Mouse (Mus musculus) heart, postnatal 0 days (tissue): ENCODE results near the gene Rsph6a. TPM values are rescaled to one million over a fixed set of nuclear protein-coding genes. Genes with fewer than 3 reads are reported as not detected.

Experiments
- ATAC-seq: fragments of 200-750 bp; cut with Nextera tagmentation; 2 replicates; pipeline ENCODE4 v1.8.0; 2017; ENCODE audit warnings: low read depth, moderate number of reproducible peaks, moderate library complexity; ENCODE audit not compliant: insufficient read depth
- DNase-seq: peaks from one replicate; pipeline ENCODE4 v3.0.0-alpha.2; 2016; ENCODE audit warnings: low spot score
- H3K27ac ChIP-seq: fragments of 300-500 bp; sonication (generic); 2 replicates; pipeline ENCODE4 v1.5.1; 2014; ENCODE audit warnings: low read depth, mild to moderate bottlenecking
- H3K27me3 ChIP-seq: fragments of 300-500 bp; sonication (generic); 2 replicates; pipeline ENCODE4 v1.6.1; 2014; ENCODE audit warnings: low read length, mixed read lengths; ENCODE audit not compliant: control insufficient read depth, insufficient read depth
- H3K36me3 ChIP-seq: fragments of 300-500 bp; sonication (generic); replicated peaks from 2 replicates; pipeline ENCODE4 v1.6.1; 2014; ENCODE audit warnings: low read length, mixed read lengths; ENCODE audit not compliant: control insufficient read depth, insufficient read depth
- H3K4me1 ChIP-seq: fragments of 300-500 bp; sonication (generic); 2 replicates; pipeline ENCODE4 v1.6.1; 2014; ENCODE audit warnings: antibody characterized with exemption; ENCODE audit not compliant: control insufficient read depth, insufficient read depth
- H3K4me2 ChIP-seq: fragments of 300-500 bp; sonication (generic); 2 replicates; pipeline ENCODE4 v1.6.1; 2014; ENCODE audit warnings: low read depth, mild to moderate bottlenecking, low read length, moderate library complexity
- H3K4me3 ChIP-seq: fragments of 300-500 bp; sonication (generic); 2 replicates; pipeline ENCODE4 v1.5.1; 2014; ENCODE audit warnings: low read depth, low read length
- H3K9ac ChIP-seq: fragments of 300-500 bp; sonication (generic); replicated peaks from 2 replicates; pipeline ENCODE4 v1.6.1; 2014; ENCODE audit warnings: low read depth, low read length, mixed read lengths
- H3K9me3 ChIP-seq: fragments of 300-500 bp; sonication (generic); replicated peaks from 2 replicates; pipeline ENCODE4 v1.6.1; 2016; ENCODE audit warnings: low read length; ENCODE audit not compliant: control insufficient read depth
- CTCF ChIP-seq: IDR thresholded peaks from 2 replicates; pipeline ENCODE4 v1.5.1; 2016; ENCODE audit warnings: antibody characterized with exemption, control low read depth, low read depth
- EP300 ChIP-seq: IDR thresholded peaks from 2 replicates; pipeline ENCODE4 v1.6.1; 2016; ENCODE audit warnings: antibody characterized with exemption, low read depth
- WGBS: fragments of 180-500 bp; shearing (Covaris S2); extraction: QIAGEN DNeasy Blood & Tissue Kit; methylation state at CpG from one replicate; pipeline ENCODE4 v1.1.7; 2014; 5-methylcytosine and 5-hydroxymethylcytosine counted together
- microRNA-seq: library from miRNA; unstranded; fragments of <30 nt; microRNA quantifications from one replicate; pipeline ENCODE4, GENCODE M21; 2016
- polyA plus RNA-seq: library from polyadenylated mRNA; unstranded; fragments of >200 nt; fragmentation: Nextera tagmentation; extraction: Ambion mirVana; gene quantifications from 2 replicates; pipeline ENCODE4 v1.2.1, GENCODE M21; 2015
- total RNA-seq: library from RNA; depleted of rRNA; stranded (reverse); fragments of >200 nt; gene quantifications from 2 replicates; pipeline ENCODE4 v1.2.3, GENCODE M21; 2014; ENCODE audit warnings: low replicate concordance; rRNA removed

Gene Rsph6a
- total and polyA plus RNA-seq, 2 experiments from 2014 or later, result not detected

DNA sequence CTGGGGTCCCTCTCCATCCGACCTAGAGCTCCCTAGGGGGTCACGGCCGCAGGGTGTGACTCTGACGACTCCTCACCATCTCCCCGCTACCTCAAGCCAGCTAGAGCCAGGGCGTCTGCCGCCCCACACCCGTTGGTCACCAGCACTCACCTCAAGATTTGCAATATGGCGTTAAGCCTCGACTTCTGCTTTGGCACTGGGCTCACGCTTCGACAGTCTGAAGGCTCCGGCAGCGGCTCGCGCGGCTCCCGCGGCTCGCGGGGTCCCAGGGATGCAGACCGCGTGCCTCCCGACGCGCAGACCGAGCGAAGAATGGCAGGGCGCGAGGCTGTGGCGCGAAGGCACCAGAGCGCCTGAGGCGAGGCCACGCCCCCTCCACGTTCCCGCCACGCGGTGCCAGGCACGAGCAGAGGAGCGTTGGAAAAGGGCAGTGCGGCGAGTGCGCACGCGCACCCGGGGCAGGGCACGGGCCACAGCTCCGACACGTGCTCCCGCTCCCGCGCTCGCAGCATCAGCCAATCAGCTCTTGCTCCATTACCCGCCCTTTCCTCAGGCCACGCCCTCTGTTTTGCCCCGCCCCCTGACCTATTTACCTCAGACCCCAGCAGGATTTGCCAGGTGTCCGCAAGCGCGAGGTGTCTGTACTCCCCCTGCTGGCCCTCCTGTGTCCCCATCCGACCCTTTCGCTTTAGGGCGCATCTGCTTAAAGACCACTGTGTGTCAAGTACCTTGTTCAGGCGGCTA, 63.7 kb downstream of the Rsph6a start, which contains the start of gene Gm4969:
Gene Gm4969, minus strand, starts transcription at position 341 of the 744 bp plus-strand sequence.
- TF ChIP-seq EP300 (no peak), CTCF (peak; percentile 16)
- H3K4me1 ChIP-seq, result peaks cover 8% of the 10 kb centered on the region; the same call in 1 of the 2 replicates
- 27% methylated on average over 52 of the region's 64 CpGs for WGBS
- H3K36me3 ChIP-seq, result no peaks in the 10 kb centered on the region
- peak within 1 kb of the TSS; percentile 32 for H3K4me2 ChIP-seq
- ATAC-seq (0 out of 2 replicates have a peak, but pooled peaks have one; percentile 11), DNase-seq (peak; percentile 10)
- no peaks in the 10 kb centered on the region for H3K9me3 ChIP-seq
- H3K27me3 ChIP-seq, result no peaks in the 10 kb centered on the region
- H3K4me3 ChIP-seq, result no peak within 1 kb of the TSS
- H3K9ac ChIP-seq, result no peak within 1 kb of the TSS
- H3K27ac ChIP-seq, result no peak within 1 kb of the TSS

GRCm38 (mm10) chr7:19119083-19119482, 64.6 kb downstream of the Rsph6a start:
- Histone ChIP-seq H3K36me3 (no peaks in the 10 kb centered on the region), H3K4me3 (no peak overlapping the region), H3K9ac (no peak overlapping the region), H3K27me3 (no peaks in the 10 kb centered on the region), H3K9me3 (no peaks in the 10 kb centered on the region), H3K4me1 (peaks cover 8% of the 10 kb centered on the region; the same call in 1 of the 2 replicates), H3K4me2 (no peak overlapping the region), H3K27ac (no peak overlapping the region)
- no peak for TF ChIP-seq EP300
- no peak for TF ChIP-seq CTCF
- no peak for DNase-seq
- WGBS, result 94% methylated on average over 8 of the region's 8 CpGs
- ATAC-seq, result no peak

DNA sequence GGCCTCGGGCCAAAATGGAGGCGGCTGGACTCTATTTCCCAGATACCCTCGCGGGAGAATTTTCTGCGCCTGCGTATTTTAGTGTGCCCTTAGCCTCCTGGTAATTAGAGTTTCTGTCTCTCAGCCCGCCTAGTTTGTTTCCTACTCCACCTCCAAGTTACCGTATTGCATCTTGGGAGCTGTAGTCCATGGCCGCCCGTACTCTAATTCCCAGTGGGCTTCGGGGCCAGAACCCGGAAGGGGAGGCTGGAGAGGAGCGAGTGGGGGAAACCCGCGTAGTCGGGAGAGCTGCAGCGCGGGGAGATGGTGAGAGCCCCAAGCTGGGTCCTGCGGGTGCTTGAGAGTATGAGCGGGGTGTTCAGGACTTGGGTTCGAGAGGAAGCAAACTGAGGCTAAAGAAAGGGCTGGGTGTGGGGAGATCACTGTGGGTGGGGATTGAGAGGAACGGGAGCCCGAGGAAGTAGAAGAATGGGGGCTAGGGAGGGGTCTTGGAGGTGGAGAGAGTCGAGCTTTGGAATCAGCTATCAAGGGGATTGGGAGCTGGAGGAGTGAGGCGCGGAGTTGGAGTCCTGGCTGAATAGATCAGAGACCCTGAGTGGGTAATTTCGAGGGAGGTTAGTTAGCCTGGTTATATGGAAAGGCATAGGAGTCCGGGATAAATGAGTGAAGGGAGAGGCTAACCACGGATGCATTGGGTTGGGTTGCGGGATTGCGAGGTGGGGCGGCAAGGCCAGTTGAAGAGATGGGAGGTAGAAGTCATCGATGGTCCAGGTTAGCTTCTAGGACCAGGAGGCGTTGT, 65.3 kb downstream of the Rsph6a start, which contains the start of gene Fbxo46:
Gene Fbxo46, plus strand, starts transcription at position 229 of the 799 bp plus-strand sequence.
- Histone ChIP-seq H3K36me3 (no peaks in the 10 kb centered on the region), H3K4me3 (peak within 1 kb of the TSS; percentile 76), H3K27ac (peak within 1 kb of the TSS; percentile 13; the same call in 1 of the 2 replicates), H3K27me3 (no peaks in the 10 kb centered on the region), H3K9ac (peak within 1 kb of the TSS; percentile 81), H3K4me1 (peaks cover 8% of the 10 kb centered on the region; the same call in 1 of the 2 replicates), H3K9me3 (no peaks in the 10 kb centered on the region), H3K4me2 (peak within 1 kb of the TSS; percentile 87)
- ATAC-seq, result peak; percentile 95
- peak; percentile 99 for DNase-seq
- WGBS, result under 1% methylated on average over 34 of the region's 34 CpGs
- no peak for TF ChIP-seq EP300

DNA sequence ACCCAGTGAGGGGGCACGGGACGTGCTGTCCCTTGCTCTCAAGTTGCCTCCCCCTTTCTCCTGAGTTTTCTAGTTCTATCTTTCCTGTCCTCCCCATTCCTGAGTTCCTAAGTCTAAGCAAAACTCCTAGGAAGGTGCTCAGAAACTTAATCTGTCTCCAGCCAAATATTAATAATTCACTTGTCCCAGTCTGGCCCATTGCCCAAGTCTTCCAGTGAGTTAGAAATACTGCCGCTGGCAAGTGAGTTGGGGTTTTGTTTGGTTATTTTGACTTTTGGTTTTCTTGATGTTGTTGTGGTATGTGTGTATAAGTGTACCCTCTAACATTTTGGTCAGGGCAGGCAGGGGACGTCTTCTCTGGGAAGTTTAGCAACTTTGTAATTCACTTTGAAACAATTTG, 67.2 kb downstream of the Rsph6a start:
- DNase-seq, result no peak
- Histone ChIP-seq H3K9ac (no peak overlapping the region), H3K36me3 (no peaks in the 10 kb centered on the region), H3K9me3 (no peaks in the 10 kb centered on the region), H3K4me3 (no peak overlapping the region), H3K27ac (no peak overlapping the region), H3K4me2 (no peak overlapping the region), H3K27me3 (no peaks in the 10 kb centered on the region), H3K4me1 (peaks cover 8% of the 10 kb centered on the region; the same call in 1 of the 2 replicates)
- no peak for ATAC-seq
- 85% methylated on average over 4 of the region's 4 CpGs for WGBS
- TF ChIP-seq CTCF (no peak), EP300 (no peak)

Small RNA genes within 50 kb of the gene (microRNA-seq; reads per million reads assigned to microRNA genes)
- gene Mir3100, result 2.9 reads per million, percentile 12 among the genes with 10 or more reads in this experiment

Other genes starting within 250 kb of the Rsph6a start
- gene Psg17, start 233.1 kb upstream of the Rsph6a start, total RNA-seq, result not detected in 2 replicates
- not detected in 2 replicates for gene Psg17, start 233.1 kb upstream of the Rsph6a start, polyA plus RNA-seq
- 0.34 and 3.0 TPM in 2 replicates for gene Mill2, start 214.7 kb upstream of the Rsph6a start, total RNA-seq
- 0.86 and 1.2 TPM in 2 replicates for gene Mill2, start 214.7 kb upstream of the Rsph6a start, polyA plus RNA-seq
- 1.4 TPM in 1 of 2 replicates, not detected in the other for gene Pglyrp1, start 183.4 kb upstream of the Rsph6a start, total RNA-seq
- gene Pglyrp1, start 183.4 kb upstream of the Rsph6a start, polyA plus RNA-seq, result 1.8 and 6.9 TPM in 2 replicates
- 26.9 and 30.9 TPM in 2 replicates for gene Ccdc61, start 144.3 kb upstream of the Rsph6a start, total RNA-seq
- gene Ccdc61, start 144.3 kb upstream of the Rsph6a start, polyA plus RNA-seq, result 12.7 and 15.5 TPM in 2 replicates
- gene Nova2, start 128.8 kb upstream of the Rsph6a start, total RNA-seq, result 0.61 and 1.3 TPM in 2 replicates
- gene Nova2, start 128.8 kb upstream of the Rsph6a start, polyA plus RNA-seq, result 0.37 and 0.41 TPM in 2 replicates
- not detected in 2 replicates for gene Nanos2, start 67.3 kb upstream of the Rsph6a start, total RNA-seq
- not detected in 2 replicates for gene Nanos2, start 67.3 kb upstream of the Rsph6a start, polyA plus RNA-seq
- 0.08 and 0.34 TPM in 2 replicates for gene Mypop, start 63.4 kb upstream of the Rsph6a start, total RNA-seq
- gene Mypop, start 63.4 kb upstream of the Rsph6a start, polyA plus RNA-seq, result 0.79 and 1.2 TPM in 2 replicates
- 50.0 and 51.3 TPM in 2 replicates for gene Irf2bp1, start 50.6 kb upstream of the Rsph6a start, total RNA-seq
- gene Irf2bp1, start 50.6 kb upstream of the Rsph6a start, polyA plus RNA-seq, result 7.1 and 7.3 TPM in 2 replicates
- not detected in 2 replicates for gene Foxa3, start 31.2 kb upstream of the Rsph6a start, total RNA-seq
- 0.11 TPM in 1 of 2 replicates, not detected in the other for gene Foxa3, start 31.2 kb upstream of the Rsph6a start, polyA plus RNA-seq
- gene Sympk, start 30.3 kb upstream of the Rsph6a start, total RNA-seq, result 68.8 and 72.0 TPM in 2 replicates
- gene Sympk, start 30.3 kb upstream of the Rsph6a start, polyA plus RNA-seq, result 14.6 and 16.7 TPM in 2 replicates
- 71.6 and 76.4 TPM in 2 replicates for gene Dmwd, start 21.5 kb downstream of the Rsph6a start, total RNA-seq
- 10.6 and 10.9 TPM in 2 replicates for gene Dmwd, start 21.5 kb downstream of the Rsph6a start, polyA plus RNA-seq
- gene Dmpk, start 29.2 kb downstream of the Rsph6a start, total RNA-seq, result 184 and 253 TPM in 2 replicates
- 97.0 and 98.5 TPM in 2 replicates for gene Dmpk, start 29.2 kb downstream of the Rsph6a start, polyA plus RNA-seq
- 19.0 and 21.0 TPM in 2 replicates for gene Six5, start 39.9 kb downstream of the Rsph6a start, total RNA-seq
- gene Six5, start 39.9 kb downstream of the Rsph6a start, polyA plus RNA-seq, result 3.8 and 4.0 TPM in 2 replicates
- gene Gm4969, start 63.7 kb downstream of the Rsph6a start, total RNA-seq, result 0.19 and 0.69 TPM in 2 replicates
- 0.21 and 0.38 TPM in 2 replicates for gene Gm4969, start 63.7 kb downstream of the Rsph6a start, polyA plus RNA-seq
- 13.1 and 13.2 TPM in 2 replicates for gene Fbxo46, start 65.2 kb downstream of the Rsph6a start, total RNA-seq
- gene Fbxo46, start 65.2 kb downstream of the Rsph6a start, polyA plus RNA-seq, result 4.9 and 6.2 TPM in 2 replicates
- 4.4 and 4.9 TPM in 2 replicates for gene Qpctl, start 94.6 kb downstream of the Rsph6a start, total RNA-seq
- gene Qpctl, start 94.6 kb downstream of the Rsph6a start, polyA plus RNA-seq, result 7.3 and 7.9 TPM in 2 replicates
- gene Snrpd2, start 95.0 kb downstream of the Rsph6a start, total RNA-seq, result 43.5 and 45.6 TPM in 2 replicates
- 84.9 and 89.8 TPM in 2 replicates for gene Snrpd2, start 95.0 kb downstream of the Rsph6a start, polyA plus RNA-seq
- gene Gipr, start 111.4 kb downstream of the Rsph6a start, total RNA-seq, result 24.9 and 27.6 TPM in 2 replicates
- 5.4 and 7.0 TPM in 2 replicates for gene Gipr, start 111.4 kb downstream of the Rsph6a start, polyA plus RNA-seq
- 34.8 and 58.9 TPM in 2 replicates for gene Eml2, start 121.7 kb downstream of the Rsph6a start, total RNA-seq
- gene Eml2, start 121.7 kb downstream of the Rsph6a start, polyA plus RNA-seq, result 23.7 and 26.8 TPM in 2 replicates
- 3.5 and 10.6 TPM in 2 replicates for gene Gpr4, start 157.8 kb downstream of the Rsph6a start, total RNA-seq
- gene Gpr4, start 157.8 kb downstream of the Rsph6a start, polyA plus RNA-seq, result 3.6 TPM in 2 replicates
- 52.9 and 56.4 TPM in 2 replicates for gene Opa3, start 173.6 kb downstream of the Rsph6a start, total RNA-seq
- 37.6 and 40.5 TPM in 2 replicates for gene Opa3, start 173.6 kb downstream of the Rsph6a start, polyA plus RNA-seq
- gene Vasp, start 217.1 kb downstream of the Rsph6a start, total RNA-seq, result 115 and 127 TPM in 2 replicates
- gene Vasp, start 217.1 kb downstream of the Rsph6a start, polyA plus RNA-seq, result 67.7 and 72.2 TPM in 2 replicates
- gene Ppm1n, start 225.4 kb downstream of the Rsph6a start, total RNA-seq, result not detected in 2 replicates
- gene Ppm1n, start 225.4 kb downstream of the Rsph6a start, polyA plus RNA-seq, result 0.47 and 0.56 TPM in 2 replicates
- 80.7 and 108 TPM in 2 replicates for gene Rtn2, start 227.9 kb downstream of the Rsph6a start, total RNA-seq
- 51.7 and 53.6 TPM in 2 replicates for gene Rtn2, start 227.9 kb downstream of the Rsph6a start, polyA plus RNA-seq